Mouse (Mus musculus) C2C12 (cell line): ENCODE measurements at regions not wholly inside any gene's neighbourhood (a gene's known extent, or its start where the extent isn't known, plus 50 kb on each side); places are given as distances from the start of the nearest gene placed in this dataset.
A peak's percentile ranks its signal among the peaks of the same experiment; 100 is the strongest.

Source experiments
- H3K27me3 ChIP-seq: one replicate; pipeline ENCODE4 v1.6.1; 2011; ENCODE audit not compliant: control insufficient read depth, insufficient read depth, insufficient read length
- H3K36me3 ChIP-seq: one replicate; pipeline ENCODE4 v1.6.1; 2011; ENCODE audit not compliant: control insufficient read depth, insufficient read depth
- H3K4me3 ChIP-seq: one replicate; pipeline ENCODE4 v1.5.1; 2011; ENCODE audit warnings: mild to moderate bottlenecking, control low read depth; ENCODE audit not compliant: poor library complexity, insufficient read depth, severe bottlenecking
- H3K79me2 ChIP-seq: one replicate; pipeline ENCODE4 v1.6.1; 2011; ENCODE audit not compliant: control insufficient read depth, insufficient read depth
- H3K79me3 ChIP-seq: one replicate; pipeline ENCODE4 v1.6.1; 2011; ENCODE audit warnings: low read depth, control low read depth
- H3ac ChIP-seq: one replicate; pipeline ENCODE3; 2011; ENCODE audit warnings: low read depth; ENCODE audit not compliant: control insufficient read depth, insufficient read length
- CEBPB ChIP-seq: IDR thresholded peaks from one replicate; pipeline ENCODE4 v1.6.1; 2011; ENCODE audit warnings: low read depth, mild to moderate bottlenecking, control low read depth, moderate library complexity
- CTCF ChIP-seq: IDR thresholded peaks from one replicate; pipeline ENCODE4 v1.5.1; 2011; ENCODE audit not compliant: control insufficient read depth, insufficient read depth, insufficient read length
- FOSL1 ChIP-seq: IDR thresholded peaks from one replicate; pipeline ENCODE4 v1.8.0; 2011; ENCODE audit warnings: mild to moderate bottlenecking, low read length; ENCODE audit not compliant: poor library complexity, insufficient read depth, severe bottlenecking
- MAX ChIP-seq: IDR thresholded peaks from one replicate; pipeline ENCODE4 v1.6.1; 2011; ENCODE audit warnings: mild to moderate bottlenecking, control low read depth
- MYOD1 ChIP-seq: IDR thresholded peaks from one replicate; pipeline ENCODE4 v1.6.1; 2011; ENCODE audit warnings: low read depth; ENCODE audit not compliant: control insufficient read depth, insufficient read length
- MYOG ChIP-seq: IDR thresholded peaks from one replicate; pipeline ENCODE4 v1.6.1; 2011; ENCODE audit not compliant: control insufficient read depth, insufficient read length; ENCODE audit errors: extremely low read depth
- USF1 ChIP-seq: IDR thresholded peaks from one replicate; pipeline ENCODE4 v1.6.1; 2011; ENCODE audit warnings: low read depth, mild to moderate bottlenecking, control low read depth, moderate library complexity

DNA sequence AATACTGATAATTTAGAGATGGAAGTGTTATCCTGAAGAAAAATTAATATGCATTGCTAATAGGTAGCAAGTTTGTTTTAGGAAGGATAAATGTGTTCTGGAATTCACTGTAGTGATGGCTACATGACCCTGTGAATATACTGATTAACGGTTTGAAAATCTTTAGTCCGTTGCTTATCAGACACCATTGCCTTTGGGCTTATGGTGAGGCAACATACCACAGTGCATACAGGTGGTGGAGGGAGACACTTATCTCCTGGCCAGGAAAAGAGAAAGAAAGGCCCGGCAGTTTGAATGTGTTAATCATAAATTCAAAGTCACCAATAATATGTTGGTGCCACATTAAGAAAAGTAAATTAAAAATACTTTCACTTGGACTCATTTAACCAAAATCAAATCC lies 57.4 kb upstream of the Eps8l3 start:
- Histone ChIP-seq H3K79me3 (no peaks in the 10 kb centered on the region), H3K4me3 (no peak overlapping the region), H3K27me3 (no peaks in the 10 kb centered on the region), H3ac (no peak overlapping the region), H3K36me3 (no peaks in the 10 kb centered on the region), H3K79me2 (no peaks in the 10 kb centered on the region)
- no peak for TF ChIP-seq MYOD1
- TF ChIP-seq MYOG = no peak
- no peak for TF ChIP-seq FOSL1
- no peak for TF ChIP-seq USF1

DNA sequence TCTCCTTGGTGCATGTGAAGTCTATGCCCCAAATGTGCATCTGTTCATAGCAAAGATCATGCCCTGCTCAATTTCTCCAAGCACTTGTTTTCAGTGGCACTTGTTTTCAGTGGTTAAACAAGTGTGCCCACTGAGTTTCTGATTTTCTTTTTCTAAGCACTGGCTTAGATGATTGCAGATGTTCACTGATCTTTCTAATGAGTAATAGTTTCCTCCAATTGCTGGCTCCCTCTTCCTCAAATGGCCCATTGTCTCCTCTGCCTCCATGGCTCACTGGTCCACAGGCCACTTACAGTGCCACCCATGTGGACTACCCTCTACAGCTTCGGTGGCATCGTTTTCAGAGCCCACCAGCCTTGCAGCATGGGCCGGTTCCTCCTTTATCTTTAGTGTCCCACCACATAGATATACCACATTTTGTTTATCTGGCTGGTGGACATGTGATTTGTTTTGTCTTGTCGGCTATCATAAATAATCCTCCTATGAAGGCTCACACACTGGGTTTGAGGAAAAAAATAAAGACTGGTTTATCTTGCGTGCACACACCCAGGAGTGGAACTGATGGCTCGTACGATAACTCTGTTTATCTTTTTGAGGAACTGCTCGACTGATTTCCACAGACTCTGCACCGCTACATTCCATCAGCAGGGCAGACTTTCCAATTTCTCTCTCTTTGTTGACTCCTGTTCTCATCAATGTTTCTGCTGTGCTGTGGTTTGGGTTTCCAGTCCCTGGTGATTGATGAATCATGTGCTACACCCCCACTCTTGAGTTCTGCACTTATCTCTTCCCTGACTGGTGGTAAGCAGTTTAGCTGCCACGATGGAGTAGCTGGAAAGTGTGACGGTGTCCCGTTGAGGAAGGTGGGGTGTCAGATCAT lies 58.2 kb upstream of the Eps8l3 start:
- Histone ChIP-seq H3K36me3 (no peaks in the 10 kb centered on the region), H3K4me3 (no peak overlapping the region), H3ac (no peak overlapping the region), H3K79me3 (no peaks in the 10 kb centered on the region), H3K27me3 (no peaks in the 10 kb centered on the region), H3K79me2 (no peaks in the 10 kb centered on the region)
- TF ChIP-seq FOSL1 = no peak
- TF ChIP-seq MAX = peak; percentile 68
- peak; percentile 6 for TF ChIP-seq MYOD1
- no peak for TF ChIP-seq CEBPB
- no peak for TF ChIP-seq MYOG
- TF ChIP-seq USF1 = no peak

DNA sequence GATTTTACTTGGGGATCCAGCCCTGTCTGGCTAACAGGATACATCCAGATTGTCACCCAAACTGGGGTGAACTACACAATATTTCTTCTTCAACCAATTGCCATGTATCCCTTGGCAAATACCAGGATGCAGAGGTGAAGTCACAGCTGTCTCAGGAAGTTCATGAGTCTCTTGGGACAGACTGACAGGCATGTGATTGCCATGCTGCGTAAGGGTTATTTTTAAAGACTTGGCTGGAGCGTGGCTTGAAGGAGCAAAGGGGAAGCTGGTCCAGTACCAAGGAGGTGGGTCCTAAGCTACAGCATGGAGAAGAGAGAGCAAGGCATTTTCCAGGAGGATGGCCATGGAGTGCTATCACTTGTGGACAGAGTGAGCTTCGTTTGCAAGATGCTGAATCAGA lies 55.8 kb upstream of the Csf1 start:
- no peaks in the 10 kb centered on the region for H3K27me3 ChIP-seq
- H3K4me3 ChIP-seq = no peak overlapping the region
- TF ChIP-seq MAX (peak; percentile 9), CTCF (no peak)
- H3K36me3 ChIP-seq = no peaks in the 10 kb centered on the region
- H3ac ChIP-seq = no peak overlapping the region
- no peaks in the 10 kb centered on the region for H3K79me2 ChIP-seq
- no peaks in the 10 kb centered on the region for H3K79me3 ChIP-seq

GRCm38 (mm10) chr3:107814280-107814679 lies 54.0 kb upstream of the Csf1 start:
- Histone ChIP-seq H3K79me3 (no peaks in the 10 kb centered on the region), H3K79me2 (no peaks in the 10 kb centered on the region), H3ac (no peak overlapping the region), H3K36me3 (no peaks in the 10 kb centered on the region), H3K4me3 (no peak overlapping the region), H3K27me3 (no peaks in the 10 kb centered on the region)
- TF ChIP-seq FOSL1 (no peak), MYOD1 (peak; percentile 70)

GRCm38 (mm10) chr3:107812885-107813284 lies 52.6 kb upstream of the Csf1 start:
- no peaks in the 10 kb centered on the region for H3K79me2 ChIP-seq
- no peaks in the 10 kb centered on the region for H3K36me3 ChIP-seq
- TF ChIP-seq CTCF (no peak), FOSL1 (no peak), USF1 (no peak), MYOD1 (no peak), MAX (no peak), MYOG (no peak), CEBPB (no peak)
- no peak overlapping the region for H3ac ChIP-seq
- H3K79me3 ChIP-seq = no peaks in the 10 kb centered on the region
- H3K27me3 ChIP-seq = no peaks in the 10 kb centered on the region
- no peak overlapping the region for H3K4me3 ChIP-seq

DNA sequence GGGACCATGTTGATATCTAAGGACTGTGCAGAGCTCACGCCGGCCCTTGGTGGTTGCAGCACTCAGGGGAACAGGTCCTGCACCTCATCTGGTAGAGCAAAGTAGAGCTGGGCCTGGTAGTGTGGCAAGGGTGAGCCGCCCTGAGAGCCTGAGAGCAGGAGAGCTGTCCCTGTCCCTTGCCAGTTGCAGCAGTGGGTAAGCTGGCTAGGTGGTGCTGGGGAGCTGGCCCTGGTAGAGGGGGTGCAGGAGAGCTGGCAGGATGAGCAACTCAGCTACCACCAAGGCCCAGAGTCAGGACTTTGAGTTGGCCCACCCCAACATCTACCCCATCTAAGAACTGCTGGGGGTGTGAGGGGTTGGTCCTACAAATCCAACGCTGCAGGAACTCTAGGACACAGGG lies 52.1 kb upstream of the Csf1 start:
- no peak for TF ChIP-seq MAX
- TF ChIP-seq FOSL1 = no peak
- TF ChIP-seq CTCF = no peak
- no peak for TF ChIP-seq CEBPB
- no peak for TF ChIP-seq MYOG
- no peak for TF ChIP-seq USF1
- TF ChIP-seq MYOD1 = no peak
- no peaks in the 10 kb centered on the region for H3K79me2 ChIP-seq
- no peaks in the 10 kb centered on the region for H3K36me3 ChIP-seq
- no peaks in the 10 kb centered on the region for H3K27me3 ChIP-seq
- no peak overlapping the region for H3K4me3 ChIP-seq
- H3K79me3 ChIP-seq = no peaks in the 10 kb centered on the region
- no peak overlapping the region for H3ac ChIP-seq
